In genomic region chr2:24276654-24277053, GRCm38 (mm10) we compare ENCODE assay signal across 29 mouse cellular contexts. TPM values are rescaled to one million over a fixed set of nuclear protein-coding genes. Genes with fewer than 3 reads are reported as not detected.
"Had no signal": no experiment of that assay in that cellular context is flagged by ENCODE, and none has a peak within 500 bp of the region (broad histone marks: within the 10 kb centered on the region; RNA-seq: fewer than 3 reads in every experiment).

Gene Il1f5 (plus strand): TSS chr2:24276954.

- H3K4me3 ChIP-seq: embryonic facial prominence, embryonic 12.5 days; embryonic facial prominence, embryonic 13.5 days; erythroblast, embryonic 14.5 days; forebrain, embryonic 10.5 days; forebrain, embryonic 12.5 days; forebrain, embryonic 13.5 days; forebrain, embryonic 15.5 days; gastrocnemius, adult 2 months; heart, adult 2 months had no signal

- H3K27me3 ChIP-seq: embryonic facial prominence, embryonic 12.5 days; embryonic facial prominence, embryonic 13.5 days; forebrain, embryonic 12.5 days; forebrain, embryonic 13.5 days; forebrain, embryonic 15.5 days had no signal

- H3K4me1 ChIP-seq: embryonic facial prominence, embryonic 12.5 days; embryonic facial prominence, embryonic 13.5 days; forebrain, embryonic 12.5 days; forebrain, embryonic 13.5 days; forebrain, embryonic 15.5 days had no signal

- H3K36me3 ChIP-seq: embryonic facial prominence, embryonic 12.5 days; embryonic facial prominence, embryonic 13.5 days; forebrain, embryonic 10.5 days; forebrain, embryonic 12.5 days; forebrain, embryonic 15.5 days had no signal

- H3K9ac ChIP-seq: embryonic facial prominence, embryonic 12.5 days; embryonic facial prominence, embryonic 13.5 days; forebrain, embryonic 12.5 days; forebrain, embryonic 13.5 days; forebrain, embryonic 15.5 days; forebrain, postnatal 0 days had no signal

- H3K9me3 ChIP-seq: embryonic facial prominence, embryonic 12.5 days; embryonic facial prominence, embryonic 13.5 days; forebrain, embryonic 10.5 days; forebrain, embryonic 12.5 days; forebrain, embryonic 13.5 days; forebrain, embryonic 15.5 days had no signal

- H3K4me2 ChIP-seq: embryonic facial prominence, embryonic 12.5 days; embryonic facial prominence, embryonic 13.5 days; forebrain, embryonic 12.5 days; forebrain, embryonic 13.5 days; forebrain, embryonic 15.5 days had no signal

- DNase-seq: cerebellum, adult 2 months; cerebellum, adult 8-10 months; cerebellum, adult 9-10 months; cerebellum, adult 9-11 months; cerebellum, postnatal 10 days; cerebellum, postnatal 14 days; cerebellum, postnatal 25 days; cerebellum, postnatal 36 days; embryo, embryonic 11 days; forebrain, postnatal 0 days; gastrocnemius, adult 2 months; gastrocnemius, postnatal 10 days; gastrocnemius, postnatal 14 days; gastrocnemius, postnatal 25 days; gastrocnemius, postnatal 36 days; heart, adult 11 months; heart, adult 18-20 months; heart, adult 2 months had no signal

- H3K27ac ChIP-seq: embryonic facial prominence, embryonic 12.5 days; embryonic facial prominence, embryonic 13.5 days; forebrain, embryonic 10.5 days; forebrain, embryonic 12.5 days; forebrain, embryonic 13.5 days; forebrain, embryonic 15.5 days; gastrocnemius, adult 2 months; heart, adult 2 months had no signal

- ATAC-seq: forebrain, embryonic 13.5 days; forebrain, embryonic 14.5 days; forebrain, embryonic 15.5 days; forebrain, embryonic 16.5 days; forebrain, postnatal 0 days had no signal

RNA-seq across cellular contexts. Expression of gene Il1f5, which starts in this region (rescaled TPM):
- polyA plus RNA-seq: cerebellum, adult 2 months; embryonic facial prominence, embryonic 12.5 days; erythroblast, embryonic 14.5 days; forebrain, embryonic 10.5 days; forebrain, embryonic 11.5 days; forebrain, embryonic 12.5 days; forebrain, embryonic 13.5 days; forebrain, embryonic 14.5 days; forebrain, embryonic 15.5 days; forebrain, embryonic 16.5 days; forebrain, postnatal 0 days; frontal cortex, adult 2 months; heart, adult 2 months had no signal
